Mouse (Mus musculus) ES-Bruce4 (cell line): ENCODE measurements at regions not wholly inside any gene's neighbourhood (a gene's known extent, or its start where the extent isn't known, plus 50 kb on each side); places are given as distances from the start of the nearest gene placed in this dataset.

Source experiments
- CTCF ChIP-seq: IDR thresholded peaks from one replicate; pipeline ENCODE4 v1.8.1; 2011; ENCODE audit warnings: low read depth, low read length
- POLR2A ChIP-seq: IDR thresholded peaks from one replicate; pipeline ENCODE4 v1.8.1; 2011; ENCODE audit warnings: low read length; ENCODE audit not compliant: insufficient read depth

- TF ChIP-seq POLR2A (no peak), CTCF (no peak)
These were observed 101.2 kb upstream of the Gm15217 start for GRCm38 (mm10) chr14:46277832-46278611.
